Mouse (Mus musculus) forebrain, embryonic 14.5 days (tissue): ENCODE data around the gene Kcnk6. TPM values are rescaled to one million over a fixed set of nuclear protein-coding genes. Genes with fewer than 3 reads are reported as not detected.

Experiments used
- ATAC-seq: fragments of 200-750 bp; cut with Nextera tagmentation; 2 replicates; pipeline ENCODE4 v1.8.0; 2017; ENCODE audit warnings: mild to moderate bottlenecking, moderate library complexity
- DNase-seq: peaks from one replicate; pipeline ENCODE4 v3.0.0-alpha.2; 2015; ENCODE audit warnings: low spot score
- H3K27ac ChIP-seq: fragments of 300-500 bp; sonication (generic); 2 replicates; pipeline ENCODE4 v1.5.1; 2014; ENCODE audit warnings: low read depth, mild to moderate bottlenecking, control low read depth, low read length, moderate library complexity
- H3K27me3 ChIP-seq: fragments of 300-500 bp; sonication (generic); replicated peaks from 2 replicates; pipeline ENCODE4 v1.6.1; 2014; ENCODE audit warnings: low read length, control low read depth, mixed read lengths; ENCODE audit not compliant: control insufficient read depth, insufficient read depth
- H3K36me3 ChIP-seq: fragments of 300-500 bp; sonication (generic); 2 replicates; pipeline ENCODE4 v1.6.1; 2014; ENCODE audit warnings: low read length, control low read depth; ENCODE audit not compliant: control insufficient read depth, insufficient read depth
- H3K4me1 ChIP-seq: fragments of 300-500 bp; sonication (generic); 2 replicates; pipeline ENCODE4 v1.6.1; 2014; ENCODE audit warnings: antibody characterized with exemption, low read length, control low read depth; ENCODE audit not compliant: control insufficient read depth, insufficient read depth
- H3K4me2 ChIP-seq: fragments of 300-500 bp; sonication (generic); 2 replicates; pipeline ENCODE4 v1.6.1; 2014; ENCODE audit warnings: mild to moderate bottlenecking, control low read depth, low read length
- H3K4me3 ChIP-seq: fragments of 300-500 bp; sonication (generic); 2 replicates; pipeline ENCODE4 v1.5.1; 2014; ENCODE audit warnings: low read depth, low read length, control low read depth
- H3K9ac ChIP-seq: fragments of 300-500 bp; sonication (generic); 2 replicates; pipeline ENCODE4 v1.6.1; 2014; ENCODE audit warnings: mild to moderate bottlenecking, low read length, control low read depth, moderate library complexity
- H3K9me3 ChIP-seq: fragments of 300-500 bp; sonication (generic); replicated peaks from 2 replicates; pipeline ENCODE4 v1.6.1; 2016; ENCODE audit warnings: low read length, control low read depth, mixed read lengths; ENCODE audit not compliant: control insufficient read depth
- WGBS: fragments of 180-500 bp; shearing (Covaris S2); extraction: QIAGEN DNeasy Blood & Tissue Kit; methylation state at CpG from one replicate; pipeline ENCODE4 v1.1.7; 2014; 5-methylcytosine and 5-hydroxymethylcytosine counted together
- polyA plus RNA-seq: library from polyadenylated mRNA; unstranded; fragments of >200 nt; fragmentation: Nextera tagmentation; extraction: Ambion mirVana; gene quantifications from 2 replicates; pipeline ENCODE4 v1.2.1, GENCODE M21; 2014

Gene Kcnk6
- polyA plus RNA-seq, 1 experiment from 2014 or later: 0.22 TPM

DNA sequence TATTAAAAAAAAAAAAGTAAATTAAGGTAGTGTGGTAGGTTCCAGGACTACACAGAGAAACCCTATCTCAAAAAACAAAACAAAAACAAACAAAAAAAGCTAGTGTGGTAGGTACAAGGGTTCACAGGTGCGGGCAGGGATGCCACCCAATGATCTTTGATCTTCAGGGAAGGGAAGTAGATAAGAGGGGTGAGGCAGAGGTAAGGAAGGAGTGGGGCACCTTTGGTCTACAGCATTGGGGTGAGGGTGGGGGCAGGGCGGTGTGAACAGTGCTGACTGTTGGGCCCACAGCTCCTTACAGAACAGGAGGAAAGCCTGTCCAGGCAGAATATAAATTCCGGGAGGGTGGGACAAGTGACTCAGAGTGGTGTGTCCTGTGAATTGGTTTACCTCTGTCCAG lies 18.9 kb upstream of the Kcnk6 start:
- H3K4me1 ChIP-seq: no peaks in the 10 kb centered on the region
- no peak overlapping the region for H3K9ac ChIP-seq
- ATAC-seq: no peak
- no peak overlapping the region for H3K4me3 ChIP-seq
- WGBS: 87% methylated on average over 3 of the region's 3 CpGs
- H3K27me3 ChIP-seq: peaks cover 16% of the 10 kb centered on the region
- H3K9me3 ChIP-seq: no peaks in the 10 kb centered on the region
- H3K36me3 ChIP-seq: peaks cover under 1% of the 10 kb centered on the region
- DNase-seq: no peak
- no peak overlapping the region for H3K27ac ChIP-seq
- no peak overlapping the region for H3K4me2 ChIP-seq

DNA sequence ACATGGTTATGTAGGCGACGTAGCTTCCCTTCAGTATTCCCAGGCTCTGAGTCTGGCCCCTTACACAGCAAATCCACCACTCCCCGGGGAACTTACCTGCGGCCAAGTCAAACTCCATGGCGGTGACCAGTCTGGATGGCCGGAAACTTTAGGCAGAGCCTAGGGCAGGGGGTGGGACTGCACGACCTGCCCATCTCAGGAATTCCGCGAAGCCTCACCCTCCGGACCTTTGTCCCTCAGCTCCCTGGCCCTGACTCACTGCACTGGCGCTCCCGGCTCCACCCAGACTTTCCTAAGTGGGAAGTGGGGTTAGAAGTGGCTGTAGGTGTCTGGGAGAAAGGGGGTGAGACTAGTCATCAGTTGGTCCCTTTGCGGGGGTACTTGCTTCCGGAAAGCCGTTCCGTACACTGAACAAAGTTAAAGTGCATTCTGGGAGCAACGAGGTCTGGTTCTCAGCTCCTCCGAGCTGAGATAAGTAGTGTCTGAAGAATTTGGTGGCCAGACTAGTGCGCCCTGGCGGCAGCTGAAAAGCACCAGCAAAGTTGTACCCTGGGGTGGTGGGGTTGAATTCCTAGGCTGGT lies 16.0 kb upstream of the Kcnk6 start, which contains the start of gene 2200002D01Rik:
Gene 2200002D01Rik (minus strand): TSS at position 206 of the 581 bp plus-strand sequence.
- WGBS: 23% methylated on average over 20 of the region's 20 CpGs
- Histone ChIP-seq H3K27ac (no peak within 1 kb of the TSS), H3K9me3 (no peaks in the 10 kb centered on the region), H3K4me3 (no peak within 1 kb of the TSS), H3K4me1 (no peaks in the 10 kb centered on the region), H3K9ac (no peak within 1 kb of the TSS), H3K4me2 (peak within 1 kb of the TSS; percentile 26), H3K36me3 (peaks cover 12% of the 10 kb centered on the region), H3K27me3 (peaks cover 16% of the 10 kb centered on the region)
- ATAC-seq (no peak), DNase-seq (no peak)

DNA sequence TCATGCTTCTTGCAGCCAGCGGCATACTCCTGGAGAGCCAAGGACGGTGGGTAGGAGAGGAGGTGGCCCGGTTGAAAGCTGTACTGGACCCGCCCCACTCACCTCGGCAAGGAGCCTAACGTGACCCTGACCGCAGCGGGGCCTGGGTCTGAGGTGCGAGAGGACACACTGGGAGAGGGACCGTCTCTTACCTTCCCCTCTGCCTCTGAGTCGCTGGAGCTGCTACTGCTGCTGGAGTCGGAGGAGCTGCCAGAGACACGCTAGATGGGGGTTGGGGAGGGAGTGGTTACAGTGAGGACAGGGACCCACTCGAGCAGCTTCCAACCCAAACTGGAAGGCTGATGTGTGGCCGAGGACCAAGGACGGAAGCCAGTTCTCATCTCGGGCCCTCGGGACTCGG lies 15.4 kb upstream of the Kcnk6 start:
- H3K4me3 ChIP-seq: no peak overlapping the region
- H3K9me3 ChIP-seq: no peaks in the 10 kb centered on the region
- no peak overlapping the region for H3K27ac ChIP-seq
- peaks cover 16% of the 10 kb centered on the region for H3K27me3 ChIP-seq
- peak; percentile 42; the same call in 1 of the 2 replicates for ATAC-seq
- no peak overlapping the region for H3K9ac ChIP-seq
- H3K4me2 ChIP-seq: peak overlapping the region; percentile 26
- no peaks in the 10 kb centered on the region for H3K4me1 ChIP-seq
- 17% methylated on average over 19 of the region's 19 CpGs for WGBS
- H3K36me3 ChIP-seq: peaks cover 12% of the 10 kb centered on the region
- DNase-seq: no peak

DNA sequence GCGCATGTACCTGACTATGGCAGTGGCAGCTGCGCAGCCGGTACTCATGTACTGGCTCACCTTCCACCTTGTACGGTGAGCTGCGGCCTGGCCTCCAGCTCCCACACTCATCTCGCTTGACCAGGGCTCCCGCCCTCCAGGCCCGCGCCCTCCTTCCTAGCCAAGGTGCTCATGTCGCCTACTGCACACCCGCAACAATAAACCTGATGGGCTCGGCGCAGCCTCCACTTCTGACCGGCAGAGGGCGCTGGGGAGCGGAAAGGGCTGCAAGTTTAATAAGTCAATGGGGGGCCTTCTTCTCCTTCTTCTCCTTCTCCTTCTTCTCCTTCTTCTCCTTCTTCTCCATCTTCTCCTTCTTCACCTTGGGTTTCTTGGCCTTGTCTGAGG lies 15.0 kb upstream of the Kcnk6 start:
- no peak overlapping the region for H3K4me3 ChIP-seq
- no peak overlapping the region for H3K9ac ChIP-seq

DNA sequence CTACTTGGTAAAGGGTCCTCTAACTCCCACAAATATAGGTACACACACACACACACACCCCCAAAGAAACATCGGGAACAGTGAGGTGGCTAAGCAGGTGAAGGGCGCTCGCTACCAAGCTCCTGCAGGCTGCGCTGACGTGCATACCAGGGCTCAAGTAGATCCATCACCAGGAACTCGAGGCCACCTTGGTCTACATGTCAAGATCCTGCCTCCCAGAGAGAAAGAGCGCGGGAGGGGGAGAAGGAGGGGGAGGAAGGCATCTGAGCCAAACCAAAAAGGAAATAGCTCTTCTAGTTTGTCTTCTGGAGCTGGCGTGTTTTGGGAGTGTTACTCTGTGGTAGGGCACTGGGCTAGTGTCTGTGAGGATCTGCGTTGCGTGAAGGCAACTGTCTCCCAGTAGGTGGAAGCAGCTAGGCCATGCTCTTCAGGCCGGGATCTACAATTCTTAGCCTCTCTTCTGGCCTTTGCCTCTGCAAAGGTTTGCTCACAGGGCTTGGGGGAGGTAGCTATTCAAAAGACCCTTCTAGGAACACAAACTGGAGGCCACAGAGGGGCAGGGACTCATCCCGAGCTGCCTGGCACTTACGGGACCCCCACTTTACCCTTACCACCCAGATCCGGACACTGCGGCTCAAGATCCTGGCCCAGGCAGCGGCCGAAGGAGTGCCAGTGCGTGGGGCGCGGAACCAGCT lies 14.5 kb upstream of the Kcnk6 start:
- 86% methylated on average over 21 of the region's 21 CpGs for WGBS
- Histone ChIP-seq H3K27ac (no peak overlapping the region), H3K9me3 (no peaks in the 10 kb centered on the region), H3K4me2 (no peak overlapping the region), H3K9ac (no peak overlapping the region), H3K36me3 (peaks cover 12% of the 10 kb centered on the region), H3K4me3 (no peak overlapping the region), H3K4me1 (no peaks in the 10 kb centered on the region), H3K27me3 (peaks cover 16% of the 10 kb centered on the region)
- DNase-seq (no peak), ATAC-seq (no peak)

More for the DNA sequence above, 15.0 kb upstream of the Kcnk6 start:
- H3K27me3 ChIP-seq: peaks cover 16% of the 10 kb centered on the region
- peaks cover 12% of the 10 kb centered on the region for H3K36me3 ChIP-seq
- H3K4me1 ChIP-seq: no peaks in the 10 kb centered on the region
- DNase-seq (peak; percentile 60), ATAC-seq (peak; percentile 40)
- H3K4me2 ChIP-seq: peak overlapping the region; percentile 26; the same call in 1 of the 2 replicates
- no peak overlapping the region for H3K27ac ChIP-seq
- no peaks in the 10 kb centered on the region for H3K9me3 ChIP-seq
- WGBS: 30% methylated on average over 16 of the region's 16 CpGs

DNA sequence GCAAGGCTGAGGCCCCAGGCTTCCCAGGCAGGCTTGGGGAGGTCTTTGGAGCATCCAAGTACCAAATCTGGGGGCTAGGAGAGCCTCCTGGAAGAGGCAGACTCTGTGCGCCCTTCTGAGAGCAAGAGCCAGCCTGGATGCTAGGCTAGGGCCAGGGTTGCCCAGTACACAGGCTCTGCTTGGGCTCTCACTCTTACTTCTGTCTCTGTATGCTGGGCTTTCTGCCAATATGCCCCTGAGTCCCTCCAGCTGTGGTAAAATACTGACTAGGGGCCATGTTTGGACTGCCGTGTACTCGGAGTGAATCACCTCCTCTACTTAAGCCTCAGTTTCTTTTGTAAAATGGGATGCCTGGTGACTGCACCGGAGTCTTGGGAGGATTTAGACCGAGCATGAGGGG lies 13.7 kb upstream of the Kcnk6 start:
- WGBS: 80% methylated on average over 5 of the region's 5 CpGs
- Histone ChIP-seq H3K4me1 (no peaks in the 10 kb centered on the region), H3K4me3 (no peak overlapping the region), H3K9ac (no peak overlapping the region), H3K27me3 (peaks cover 16% of the 10 kb centered on the region), H3K27ac (no peak overlapping the region), H3K4me2 (no peak overlapping the region), H3K9me3 (no peaks in the 10 kb centered on the region), H3K36me3 (peaks cover 12% of the 10 kb centered on the region)
- DNase-seq (no peak), ATAC-seq (no peak)

DNA sequence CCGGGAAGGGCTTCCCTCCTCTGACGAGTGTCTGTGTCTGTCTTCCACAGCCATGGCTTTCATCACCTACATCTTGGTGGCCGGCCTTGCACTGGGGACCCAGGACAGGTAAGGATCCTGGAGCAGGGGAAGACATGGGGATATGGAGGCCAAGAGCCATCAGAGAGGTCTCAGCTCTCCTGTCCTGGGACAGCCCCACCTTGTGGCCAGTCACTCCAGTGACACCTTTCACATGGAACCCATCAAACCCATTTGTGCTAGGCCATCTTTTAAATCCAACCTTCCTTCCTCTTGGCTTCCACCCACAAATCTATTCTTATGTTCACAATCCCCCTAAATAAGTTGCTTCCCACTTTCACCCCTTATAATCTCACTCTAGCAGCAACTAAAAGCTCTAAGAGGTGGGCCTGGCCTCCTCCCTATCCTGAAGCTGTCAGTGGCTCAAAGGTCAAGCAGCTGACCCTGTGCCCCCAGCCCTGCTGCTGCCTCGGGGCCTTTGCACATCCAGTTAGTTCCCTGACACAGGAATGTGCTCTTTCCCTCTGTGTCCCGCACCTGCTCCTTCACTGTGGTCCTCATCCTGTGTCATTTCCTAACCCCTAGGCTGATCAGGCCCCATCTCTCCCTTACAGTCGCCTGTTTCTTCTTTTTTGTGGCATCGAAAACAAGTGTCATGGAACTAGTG lies 12.6 kb upstream of the Kcnk6 start:
- 84% methylated on average over 7 of the region's 7 CpGs for WGBS
- no peak overlapping the region for H3K4me3 ChIP-seq
- DNase-seq (no peak), ATAC-seq (no peak)
- H3K27ac ChIP-seq: no peak overlapping the region
- H3K36me3 ChIP-seq: peaks cover 12% of the 10 kb centered on the region
- peaks cover 16% of the 10 kb centered on the region for H3K27me3 ChIP-seq
- no peaks in the 10 kb centered on the region for H3K9me3 ChIP-seq
- no peak overlapping the region for H3K4me2 ChIP-seq
- no peaks in the 10 kb centered on the region for H3K4me1 ChIP-seq
- H3K9ac ChIP-seq: no peak overlapping the region

DNA sequence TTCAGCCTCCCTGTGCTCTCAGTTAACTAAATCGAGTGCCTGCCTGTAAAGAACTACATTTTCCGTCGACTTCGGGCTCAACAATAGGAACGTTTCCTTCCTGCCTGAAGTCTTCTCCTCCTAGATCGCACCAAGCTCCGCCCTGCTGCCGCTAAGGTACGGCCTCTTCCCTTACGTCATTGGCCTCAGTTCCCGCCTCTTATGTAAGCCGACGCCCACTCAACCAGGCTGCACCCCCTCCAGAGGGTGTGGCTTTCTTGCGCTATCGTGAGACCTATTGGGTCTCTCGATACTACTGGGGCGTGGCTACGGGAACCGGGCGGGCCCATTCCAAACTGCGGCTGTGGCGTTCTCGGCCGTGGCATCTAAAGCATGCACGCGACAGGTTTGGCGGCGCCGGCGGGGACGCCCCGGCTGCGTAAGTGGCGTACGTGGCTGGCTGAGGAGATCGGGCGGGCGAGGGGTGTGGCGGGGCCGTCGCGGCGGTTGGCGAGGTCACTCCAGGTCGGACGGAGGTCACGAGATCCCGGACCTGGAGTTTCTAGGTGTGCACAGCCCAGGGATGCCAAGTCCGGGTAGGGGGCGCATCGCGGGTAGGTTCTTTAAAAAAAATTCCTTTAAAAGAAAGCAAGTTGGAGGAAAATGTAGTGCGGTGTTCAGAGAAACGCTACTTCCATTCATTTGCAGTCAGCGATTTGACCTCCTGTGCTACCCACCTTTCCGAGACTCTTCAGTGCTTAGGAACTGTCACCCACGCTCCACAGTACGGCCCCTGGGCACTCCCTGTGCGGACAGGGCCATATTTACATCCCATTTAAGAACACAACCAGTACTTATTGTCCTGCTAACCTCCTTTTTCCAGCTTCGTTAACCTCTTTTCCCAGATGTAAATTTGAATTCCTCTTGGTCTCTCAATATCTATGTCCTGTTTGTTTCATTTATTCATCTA lies 6.0 kb upstream of the Kcnk6 start, which contains the start of gene Yif1b:
Gene Yif1b (plus strand): TSS at position 311 of the 949 bp plus-strand sequence.
- H3K4me1 ChIP-seq: peaks cover 6% of the 10 kb centered on the region
- no peaks in the 10 kb centered on the region for H3K36me3 ChIP-seq
- peak within 1 kb of the TSS; percentile 55 for H3K27ac ChIP-seq
- peak within 1 kb of the TSS; percentile 61 for H3K4me3 ChIP-seq
- H3K9me3 ChIP-seq: no peaks in the 10 kb centered on the region
- peak within 1 kb of the TSS; percentile 76 for H3K9ac ChIP-seq
- WGBS: under 1% methylated on average over 60 of the region's 60 CpGs
- ATAC-seq (peak; percentile 98), DNase-seq (peak; percentile 100)
- H3K27me3 ChIP-seq: no peaks in the 10 kb centered on the region
- H3K4me2 ChIP-seq: peak within 1 kb of the TSS; percentile 82
